Mouse (Mus musculus): ENCODE data around the gene Pigz. TPM values are rescaled to one million over a fixed set of nuclear protein-coding genes. Genes with fewer than 3 reads are reported as not detected.

The Pigz gene
- total RNA-seq (2014; rRNA removed) (6.1 and 16.9 TPM in 2 replicates), polyA plus RNA-seq (2015; fragmentation: Nextera tagmentation; extraction: Ambion mirVana) (5.2 and 5.5 TPM in 2 replicates)

DNA sequence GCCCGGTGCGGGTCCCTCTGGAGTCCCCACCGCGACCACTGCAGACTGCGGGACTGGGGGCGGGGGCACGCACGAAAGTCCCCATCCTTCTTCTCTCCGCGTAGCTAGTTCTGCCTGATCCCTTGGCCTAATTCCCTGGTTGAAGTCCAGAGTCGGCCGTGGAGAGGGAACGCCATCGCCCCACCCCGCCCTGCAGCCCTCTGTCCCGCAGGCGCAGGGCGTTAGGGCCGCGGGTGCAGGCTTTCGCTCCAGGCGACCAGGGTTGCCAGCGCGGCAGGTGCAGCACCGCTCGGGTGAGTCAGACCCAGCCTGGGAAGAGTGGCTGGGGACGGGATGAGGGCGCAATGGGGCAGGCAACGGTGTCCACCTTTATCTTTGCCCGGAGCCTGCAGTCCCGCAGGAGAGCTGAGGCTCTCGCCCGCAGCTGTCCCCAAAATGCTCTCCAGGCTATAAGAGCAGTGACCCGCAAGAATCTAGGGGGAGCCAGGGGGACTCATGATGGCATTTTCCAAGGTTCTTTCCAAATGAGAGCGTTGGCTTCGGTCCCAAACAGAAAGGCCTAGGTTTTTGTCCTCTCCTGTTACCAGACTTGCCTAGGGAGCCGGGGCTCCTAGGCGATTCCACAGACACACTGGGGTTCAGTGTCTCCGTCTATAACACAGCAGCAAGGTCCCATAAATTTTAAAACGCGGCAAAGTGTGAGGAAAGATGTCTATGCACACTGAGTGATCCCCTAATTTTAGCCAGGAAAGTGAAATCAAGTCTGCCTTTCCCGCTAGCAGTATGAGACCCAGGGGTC, at the start of gene Pigz:
TSS of gene Pigz (plus strand) at position 101 of the 799 bp plus-strand sequence.
- Histone ChIP-seq H3K27me3 (ENCODE audit: insufficient read depth, low read length) (no peaks in the 10 kb centered on the region), H3K36me3 (ENCODE audit: insufficient read depth, low read length) (no peaks in the 10 kb centered on the region), H3K4me3 (ENCODE audit: low read length) (peak within 1 kb of the TSS; percentile 42), H3K9ac (replicated peaks; ENCODE audit: low read length) (peak within 1 kb of the TSS; percentile 63), H3K4me2 (ENCODE audit: low read depth, low read length) (peak within 1 kb of the TSS; percentile 67), H3K9me3 (ENCODE audit: low read length) (no peaks in the 10 kb centered on the region), H3K4me1 (ENCODE audit: insufficient read depth, low read length) (peaks cover 22% of the 10 kb centered on the region), H3K27ac (peak within 1 kb of the TSS; percentile 96)
- no peak; the same call in 1 of the 2 replicates for ATAC-seq
- DNase-seq (ENCODE audit: low spot score): peak; percentile 73
- no peak for TF ChIP-seq CTCF (IDR thresholded peaks at IDR 0.05; ENCODE audit: low read depth)
- WGBS: 3% methylated on average over 42 of the region's 42 CpGs

- Histone ChIP-seq H3K27ac (no peak overlapping the region), H3K4me2 (ENCODE audit: low read depth, low read length) (no peak overlapping the region), H3K36me3 (ENCODE audit: insufficient read depth, low read length) (no peaks in the 10 kb centered on the region), H3K27me3 (ENCODE audit: insufficient read depth, low read length) (no peaks in the 10 kb centered on the region), H3K9me3 (ENCODE audit: low read length) (no peaks in the 10 kb centered on the region), H3K4me1 (ENCODE audit: insufficient read depth, low read length) (peaks cover 8% of the 10 kb centered on the region; the same call in 1 of the 2 replicates), H3K9ac (replicated peaks; ENCODE audit: low read length) (no peak overlapping the region), H3K4me3 (ENCODE audit: low read length) (no peak overlapping the region)
- TF ChIP-seq CTCF (IDR thresholded peaks at IDR 0.05; ENCODE audit: low read depth): no peak
- 23% methylated on average over 6 of the region's 6 CpGs for WGBS
- DNase-seq (ENCODE audit: low spot score) (no peak), ATAC-seq (peak; percentile 16; the same call in 1 of the 2 replicates)
Measured at GRCm38 (mm10) chr16:31883902-31884301, 49.7 kb upstream of the Pigz start.

DNA sequence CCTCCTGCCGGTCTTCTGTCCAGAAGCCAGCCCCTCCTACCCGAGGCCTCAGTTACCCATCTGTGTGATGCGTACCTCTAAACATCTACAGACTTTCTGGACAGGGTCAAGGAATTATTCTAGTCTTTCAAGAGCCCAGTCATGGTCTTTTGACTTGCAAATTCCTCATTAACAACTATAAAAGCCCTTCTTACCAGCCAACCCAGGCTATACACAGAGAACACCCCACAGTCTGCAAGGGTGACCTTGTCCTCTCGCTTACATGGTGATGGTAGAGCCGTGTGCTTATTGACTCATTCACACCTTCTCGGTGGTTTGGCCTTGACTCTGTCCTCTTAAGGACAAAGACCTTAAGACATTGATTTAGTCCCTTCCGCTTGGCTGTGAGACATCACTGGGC, 42.7 kb upstream of the Pigz start:
- Histone ChIP-seq H3K27me3 (ENCODE audit: insufficient read depth, low read length) (no peaks in the 10 kb centered on the region), H3K9me3 (ENCODE audit: low read length) (no peaks in the 10 kb centered on the region), H3K4me3 (ENCODE audit: low read length) (no peak overlapping the region), H3K4me2 (ENCODE audit: low read depth, low read length) (no peak overlapping the region), H3K9ac (replicated peaks; ENCODE audit: low read length) (no peak overlapping the region), H3K36me3 (ENCODE audit: insufficient read depth, low read length) (no peaks in the 10 kb centered on the region), H3K27ac (no peak overlapping the region), H3K4me1 (ENCODE audit: insufficient read depth, low read length) (no peaks in the 10 kb centered on the region)
- TF ChIP-seq CTCF (IDR thresholded peaks at IDR 0.05; ENCODE audit: low read depth): no peak
- ATAC-seq: no peak
- WGBS: 51% methylated on average over 7 of the region's 7 CpGs
- no peak for DNase-seq (ENCODE audit: low spot score)

- no peak for ATAC-seq
- TF ChIP-seq CTCF (IDR thresholded peaks at IDR 0.05; ENCODE audit: low read depth): no peak
- no peaks in the 10 kb centered on the region for H3K9me3 ChIP-seq (ENCODE audit: low read length)
- no peak overlapping the region for H3K4me2 ChIP-seq (ENCODE audit: low read depth, low read length)
- no peaks in the 10 kb centered on the region for H3K36me3 ChIP-seq (ENCODE audit: insufficient read depth, low read length)
- 64% methylated on average over 5 of the region's 5 CpGs for whole genome bisulfite sequencing
- H3K27ac ChIP-seq: no peak overlapping the region
- DNase-seq (ENCODE audit: low spot score): no peak
- peaks cover 14% of the 10 kb centered on the region; the same call in 1 of the 2 replicates for H3K4me1 ChIP-seq (ENCODE audit: insufficient read depth, low read length)
- no peaks in the 10 kb centered on the region for H3K27me3 ChIP-seq (ENCODE audit: insufficient read depth, low read length)
- no peak overlapping the region for H3K9ac ChIP-seq (replicated peaks; ENCODE audit: low read length)
- H3K4me3 ChIP-seq (ENCODE audit: low read length): no peak overlapping the region
Measured at GRCm38 (mm10) chr16:31893396-31894141, 40.1 kb upstream of the Pigz start.

GRCm38 (mm10) chr16:31896971-31897774, 36.5 kb upstream of the Pigz start:
- peaks cover 18% of the 10 kb centered on the region; the same call in 1 of the 2 replicates for H3K4me1 ChIP-seq (ENCODE audit: insufficient read depth, low read length)
- TF ChIP-seq CTCF (IDR thresholded peaks at IDR 0.05; ENCODE audit: low read depth): peak; percentile 50
- H3K27ac ChIP-seq: peak overlapping the region; percentile 79
- peak; percentile 69 for ATAC-seq
- H3K9ac ChIP-seq (replicated peaks; ENCODE audit: low read length): peak overlapping the region; percentile 43
- no peaks in the 10 kb centered on the region for H3K9me3 ChIP-seq (ENCODE audit: low read length)
- H3K4me3 ChIP-seq (ENCODE audit: low read length): peak overlapping the region; percentile 19; the same call in 1 of the 2 replicates
- no peaks in the 10 kb centered on the region for H3K27me3 ChIP-seq (ENCODE audit: insufficient read depth, low read length)
- peak; percentile 80 for DNase-seq (ENCODE audit: low spot score)
- H3K36me3 ChIP-seq (ENCODE audit: insufficient read depth, low read length): no peaks in the 10 kb centered on the region
- WGBS: 11% methylated on average over 29 of the region's 29 CpGs
- H3K4me2 ChIP-seq (ENCODE audit: low read depth, low read length): peak overlapping the region; percentile 53
